8 mouse cellular contexts compared by ENCODE assay signal in genomic region chr11:32161500-32161899, GRCm38 (mm10). TPM values are rescaled to one million over a fixed set of nuclear protein-coding genes. Genes with fewer than 3 reads are reported as not detected.
A peak's percentile ranks its signal among the peaks of the same experiment; 100 is the strongest.
DNase-seq lines count a peak whose midpoint lies in the region; ATAC-seq and TF ChIP-seq lines count a peak whose summit lies in the region.

No protein-coding gene starts in this region.

- H3K4me2 ChIP-seq in intestine, embryonic 15.5 days (replicated peaks), result peak overlapping the region; percentile 66
- H3K4me2 ChIP-seq in lung, embryonic 16.5 days (ENCODE audit: low read depth, low read length), result peak overlapping the region; percentile 46; the same call in 1 of the 2 replicates

- H3K27me3 ChIP-seq in intestine, embryonic 15.5 days (replicated peaks), result 0 out of 2 replicates have a peak, but pooled peaks cover 3% of the 10 kb centered on the region
- peaks cover 7% of the 10 kb centered on the region for H3K27me3 ChIP-seq in lung, embryonic 16.5 days (ENCODE audit: control insufficient read depth, insufficient read depth, low read depth, low read length)
- H3K27me3 ChIP-seq in small intestine, adult 2 months (ENCODE audit: control insufficient read depth, insufficient read depth, low read length), result no peaks in the 10 kb centered on the region; the same call in 1 of the 2 replicates

- WGBS in intestine, embryonic 15.5 days, result 9% methylated on average over 9 of the region's 9 CpGs
- 2% methylated on average over 9 of the region's 9 CpGs for WGBS in lung, embryonic 16.5 days
- WGBS in small intestine, adult 2 months, result 5% methylated on average over 9 of the region's 9 CpGs

- peaks cover 7% of the 10 kb centered on the region for H3K4me1 ChIP-seq in intestine, embryonic 15.5 days (replicated peaks)
- H3K4me1 ChIP-seq in lung, embryonic 16.5 days (replicated peaks; ENCODE audit: control insufficient read depth, insufficient read depth, low read length), result peaks cover 3% of the 10 kb centered on the region; the same call in 1 of the 2 replicates
- H3K4me1 ChIP-seq in small intestine, adult 2 months (ENCODE audit: control insufficient read depth, insufficient read depth, insufficient read length, low read length), result peaks cover 4% of the 10 kb centered on the region; the same call in 1 of the 2 replicates

- no peak overlapping the region for H3K27ac ChIP-seq in intestine, embryonic 15.5 days
- no peak overlapping the region for H3K27ac ChIP-seq in lung, embryonic 16.5 days (ENCODE audit: low read length)
- no peak overlapping the region for H3K27ac ChIP-seq in small intestine, adult 2 months (ENCODE audit: insufficient read depth, low read depth, low read length)

- TF ChIP-seq CTCF in small intestine, adult 2 months (IDR thresholded peaks at IDR 0.05; ENCODE audit: extremely low read depth, insufficient read length, insufficient replicate concordance, low read depth, low read length), result peak; percentile 29; the same call in 1 of the 2 replicates

- no peak overlapping the region for H3K4me3 ChIP-seq in intestine, embryonic 15.5 days (replicated peaks)
- H3K4me3 ChIP-seq in lung, embryonic 16.5 days (ENCODE audit: low read length), result no peak overlapping the region; the same call in 1 of the 2 replicates
- H3K4me3 ChIP-seq in small intestine, adult 2 months (ENCODE audit: low read depth, low read length), result no peak overlapping the region

- peak; percentile 7 for DNase-seq in adrenal gland, postnatal 25 days
- DNase-seq in adrenal gland, adult 18-20 months (ENCODE audit: low spot score in 2 of 2), result no peak
- peak; percentile 20 for DNase-seq in urinary bladder, postnatal 36 days (ENCODE audit: low spot score in 2 of 2)
- no peak for DNase-seq in urinary bladder, adult 2 months (ENCODE audit: low spot score)
- DNase-seq in adrenal gland, postnatal 14 days, result no peak

- H3K9ac ChIP-seq in intestine, embryonic 15.5 days, result no peak overlapping the region
- no peak overlapping the region for H3K9ac ChIP-seq in lung, embryonic 16.5 days (ENCODE audit: low read length)

- no peak for TF ChIP-seq POLR2A in small intestine, adult 2 months (IDR thresholded peaks at IDR 0.05; ENCODE audit: low read depth, low read length)

- ATAC-seq in intestine, embryonic 15.5 days, result peak; percentile 62
- ATAC-seq in lung, embryonic 16.5 days (ENCODE audit: low read depth), result peak; percentile 59; the same call in 1 of the 2 replicates

- no peaks in the 10 kb centered on the region for H3K9me3 ChIP-seq in intestine, embryonic 15.5 days
- no peaks in the 10 kb centered on the region for H3K9me3 ChIP-seq in lung, embryonic 16.5 days (ENCODE audit: control insufficient read depth, low read length)

- H3K36me3 ChIP-seq in intestine, embryonic 15.5 days, result no peaks in the 10 kb centered on the region
- H3K36me3 ChIP-seq in lung, embryonic 16.5 days (ENCODE audit: control insufficient read depth, insufficient read depth, low read length), result no peaks in the 10 kb centered on the region
- no peaks in the 10 kb centered on the region for H3K36me3 ChIP-seq in small intestine, adult 2 months (ENCODE audit: control insufficient read depth, insufficient read depth, low read length)

RNA-seq across cellular contexts. Expression of gene Il9r, which starts 38.6 kb away (rescaled TPM):
- total RNA-seq in adrenal gland, postnatal 25 days (2021), result not detected in 2 replicates
- under 1 TPM; 0.10 to 0.32 TPM for total RNA-seq in adrenal gland, adult 18-20 months (2021)
- 0.23 and 0.24 TPM in 2 replicates for polyA plus RNA-seq in urinary bladder, adult 2 months (2012; rRNA removed)
- polyA plus RNA-seq in intestine, embryonic 15.5 days (2015; fragmentation: Nextera tagmentation; extraction: Ambion mirVana), result 0.09 and 0.11 TPM in 2 replicates
- 0.06 and 0.23 TPM in 2 replicates for polyA plus RNA-seq in lung, embryonic 16.5 days (2015; fragmentation: Nextera tagmentation; extraction: Ambion mirVana)
- 0.85 and 1.4 TPM in 2 replicates for polyA plus RNA-seq in small intestine, adult 2 months (2012; rRNA removed)
- 0.41 and 0.53 TPM in 2 replicates for total RNA-seq in adrenal gland, postnatal 14 days (2021)

RNA-seq across cellular contexts. Expression of gene Snrnp25, which starts 43.7 kb away (rescaled TPM):
- 11.3 and 15.4 TPM in 2 replicates for total RNA-seq in adrenal gland, postnatal 25 days (2021)
- total RNA-seq in adrenal gland, adult 18-20 months (2021), result 10 to 100 TPM; 13.1 to 18.5 TPM
- polyA plus RNA-seq in urinary bladder, adult 2 months (2012; rRNA removed), result 28.4 and 31.5 TPM in 2 replicates
- polyA plus RNA-seq in intestine, embryonic 15.5 days (2015; fragmentation: Nextera tagmentation; extraction: Ambion mirVana), result 45.1 and 49.1 TPM in 2 replicates
- 49.2 and 52.1 TPM in 2 replicates for polyA plus RNA-seq in lung, embryonic 16.5 days (2015; fragmentation: Nextera tagmentation; extraction: Ambion mirVana)
- 11.5 and 22.5 TPM in 2 replicates for polyA plus RNA-seq in small intestine, adult 2 months (2012; rRNA removed)
- total RNA-seq in adrenal gland, postnatal 14 days (2021), result 19.7 and 20.8 TPM in 2 replicates

Comparison
In these comparisons a context has a peak if more than half of its experiments do, and no peak if none do; other contexts are left out.
1. DNase-seq: peak in adrenal gland, postnatal 25 days (single experiment) and urinary bladder, postnatal 36 days (2 of 2); none in adrenal gland, adult 18-20 months (0 of 2), urinary bladder, adult 2 months (single experiment) and adrenal gland, postnatal 14 days (single experiment).